Mouse (Mus musculus) heart, adult 2 months (tissue): ENCODE results near the gene Svop. TPM values are rescaled to one million over a fixed set of nuclear protein-coding genes. Genes with fewer than 3 reads are reported as not detected.

Experiments used
- DNase-seq, 2 experiments: peaks; one replicate each; pipeline ENCODE4 v3.0.0; 2021
- H3K27ac ChIP-seq: fragments of 200-600 bp; 2 replicates; pipeline ENCODE4 v1.8.1; 2022
- H3K27me3 ChIP-seq: fragments of 200-500 bp; 2 replicates; pipeline ENCODE4 v1.6.1; 2012; ENCODE audit warnings: mild to moderate bottlenecking, low read length, inconsistent platforms, mixed read lengths; ENCODE audit not compliant: control insufficient read depth, insufficient read depth
- H3K36me3 ChIP-seq: fragments of 200-500 bp; 2 replicates; pipeline ENCODE4 v1.6.1; 2012; ENCODE audit warnings: low read length, inconsistent platforms; ENCODE audit not compliant: control insufficient read depth, insufficient read depth
- H3K4me1 ChIP-seq: fragments of 200-500 bp; 2 replicates; pipeline ENCODE4 v1.6.1; 2011; ENCODE audit warnings: low read length; ENCODE audit not compliant: control insufficient read depth, insufficient read depth
- H3K4me3 ChIP-seq: fragments of 200-600 bp; 2 replicates; pipeline ENCODE4 v1.8.1; 2022
- H3K79me2 ChIP-seq: fragments of 200-500 bp; replicated peaks from 2 replicates; pipeline ENCODE4 v1.6.1; 2012; ENCODE audit warnings: mild to moderate bottlenecking, inconsistent platforms, low read length, moderate library complexity, mixed read lengths; ENCODE audit not compliant: control insufficient read depth, insufficient read depth
- H3K9ac ChIP-seq: fragments of 200-500 bp; 2 replicates; pipeline ENCODE4 v1.6.1; 2012; ENCODE audit warnings: low read depth, mild to moderate bottlenecking, control low read depth, inconsistent platforms, low read length, mixed read lengths
- CTCF ChIP-seq: fragments of 200-600 bp; IDR thresholded peaks from 2 replicates; pipeline ENCODE4 v1.8.1; 2022; ENCODE audit warnings: antibody characterized with exemption, mild to moderate bottlenecking, moderate library complexity
- EP300 ChIP-seq: fragments of 200-500 bp; IDR thresholded peaks from 2 replicates; pipeline ENCODE4 v1.6.1; 2011; ENCODE audit warnings: low read depth, low read length, control low read depth; ENCODE audit not compliant: insufficient read depth
- POLR2A ChIP-seq: fragments of 200-500 bp; IDR thresholded peaks from 2 replicates; pipeline ENCODE4 v1.6.1; 2011; ENCODE audit warnings: mild to moderate bottlenecking, low read depth, low read length, control low read depth; ENCODE audit not compliant: insufficient read depth
- WGBS: fragments of 180-500 bp; shearing (Covaris S2); methylation state at CpG from one replicate; pipeline ENCODE4 v1.1.7; 2018; 5-methylcytosine and 5-hydroxymethylcytosine counted together
- intact Hi-C: fragments of 180-260 bp; cut with DNase I; formaldehyde crosslinking; loops from one replicate; pipeline ENCODE4 v1.15.1; 2025
- polyA plus RNA-seq: library from polyadenylated mRNA; depleted of rRNA; stranded (reverse); fragments of >200 nt; gene quantifications from 2 replicates; pipeline ENCODE4 v1.2.3, GENCODE M21; 2012
- total RNA-seq, 2 experiments: library from RNA; stranded (reverse); gene quantifications; 2 replicates each; pipeline ENCODE4 v1.2.3; 2021

The Svop gene
- total and polyA plus RNA-seq, 3 experiments, result 0.08 TPM; not detected in 2

DNA sequence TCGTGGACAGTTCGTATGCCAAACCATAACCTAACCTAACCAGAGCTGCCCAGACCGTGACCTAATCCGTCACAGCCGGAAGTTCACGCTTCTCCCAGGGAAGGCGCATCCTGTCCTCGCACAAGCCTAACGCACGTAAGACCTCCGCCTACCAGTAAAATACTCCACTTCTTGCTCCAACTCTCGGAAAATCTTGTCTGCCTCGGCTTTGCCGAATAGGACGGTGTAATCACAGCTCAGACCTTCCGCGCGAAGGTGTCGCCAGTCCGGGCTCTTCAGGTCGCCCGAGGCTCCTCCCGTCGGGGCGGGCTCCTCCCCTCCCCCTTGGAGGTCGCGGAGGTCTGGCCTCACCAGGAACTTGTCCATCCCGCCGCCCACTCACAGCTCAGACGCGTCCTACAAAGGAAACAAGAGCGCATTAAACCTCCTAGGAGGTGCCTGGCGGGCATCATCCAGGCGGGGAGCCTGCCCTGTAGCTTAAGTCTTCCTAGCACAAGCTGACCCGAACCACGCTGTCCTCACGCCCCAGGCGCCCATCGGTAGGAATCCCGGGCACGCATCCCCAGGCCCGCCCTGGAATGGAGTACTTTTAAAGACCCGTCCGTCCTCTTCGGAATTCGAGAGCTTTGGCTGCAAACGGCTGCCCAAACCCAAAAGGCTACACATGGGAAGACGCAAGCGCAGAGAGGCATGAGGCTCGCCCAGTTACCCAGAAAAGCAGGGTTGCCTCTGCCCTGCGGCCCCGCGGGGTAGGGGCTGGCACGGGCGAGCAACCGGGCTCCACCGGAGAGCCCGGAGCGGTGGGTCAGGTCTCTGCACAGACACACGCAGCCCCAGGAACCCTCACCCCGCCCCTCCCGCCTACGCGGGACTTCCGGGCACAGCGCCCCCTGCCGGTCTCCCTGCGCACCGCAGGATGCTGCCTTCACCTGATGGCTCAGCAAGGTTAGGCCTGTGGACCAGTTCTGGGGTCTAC lies 36.3 kb upstream of the Svop start, which contains the start of gene Alkbh2:
Gene Alkbh2, minus strand, starts transcription at position 845 of the 976 bp plus-strand sequence.
- Histone ChIP-seq H3K27me3 (no peaks in the 10 kb centered on the region), H3K27ac (peak within 1 kb of the TSS; percentile 93), H3K4me1 (peaks cover 1% of the 10 kb centered on the region; the same call in 1 of the 2 replicates), H3K9ac (peak within 1 kb of the TSS; percentile 77), H3K4me3 (peak within 1 kb of the TSS; percentile 79), H3K36me3 (no peaks in the 10 kb centered on the region), H3K79me2 (no peaks in the 10 kb centered on the region)
- under 1% methylated on average over 69 of the region's 69 CpGs for WGBS
- peak; percentile 83 to 91 for DNase-seq
- intact Hi-C loops, result loop anchor here (2.0 to 10.0 kb wide), 3 partner anchors 27 to 273 kb away; no protein-coding TSS in a partner anchor
- TF ChIP-seq EP300 (0 out of 2 replicates have a peak, but pooled peaks have one; percentile 22), POLR2A (peak; percentile 59), CTCF (no peak)

DNA sequence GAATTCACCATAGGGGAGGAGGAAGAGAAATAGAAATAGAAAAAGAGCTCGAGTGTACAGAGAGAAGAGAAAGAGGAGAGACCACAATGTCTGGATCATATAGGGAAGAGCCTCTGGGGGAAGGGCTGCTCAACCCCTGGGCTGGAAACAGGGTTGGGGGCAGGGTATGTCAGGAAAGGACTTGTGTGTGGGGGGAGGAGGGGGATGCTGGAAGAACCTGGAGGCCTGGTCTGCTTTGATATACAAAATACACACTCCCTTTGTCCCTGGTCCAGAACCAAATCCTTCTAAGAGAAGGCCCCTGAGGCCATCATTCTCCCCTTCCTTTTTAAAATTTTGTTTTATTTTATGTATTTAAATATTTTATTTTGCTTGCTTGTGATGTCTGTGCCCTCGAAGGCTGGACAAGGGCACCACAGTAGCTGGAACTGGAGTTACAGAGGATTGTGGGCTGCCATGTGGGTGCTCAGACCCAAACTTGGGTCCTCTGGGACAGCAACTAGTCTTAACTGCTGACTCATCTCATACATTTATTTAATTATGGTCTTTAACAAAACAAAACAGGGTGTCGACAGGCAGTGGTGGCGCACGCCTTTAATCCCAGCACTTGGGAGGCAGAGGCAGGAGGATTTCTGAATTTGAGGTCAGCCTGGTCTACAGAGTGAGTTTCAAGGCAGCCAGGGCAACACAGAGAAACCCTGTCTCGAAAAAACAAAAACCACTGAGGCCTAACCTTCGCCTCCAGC lies 35.3 kb upstream of the Svop start:
- H3K4me3 ChIP-seq, result peak overlapping the region; percentile 79; the same call in 1 of the 2 replicates
- H3K9ac ChIP-seq, result no peak overlapping the region
- H3K36me3 ChIP-seq, result no peaks in the 10 kb centered on the region
- H3K4me1 ChIP-seq, result peaks cover 1% of the 10 kb centered on the region; the same call in 1 of the 2 replicates
- H3K79me2 ChIP-seq, result no peaks in the 10 kb centered on the region
- TF ChIP-seq EP300, result no peak
- peak overlapping the region; percentile 93; the same call in 1 of the 2 replicates for H3K27ac ChIP-seq
- H3K27me3 ChIP-seq, result no peaks in the 10 kb centered on the region
- WGBS, result 86% methylated on average over 7 of the region's 7 CpGs
- DNase-seq, result no peak
- intact Hi-C loops, result loop anchor here (2.0 to 10.0 kb wide), 3 partner anchors 26 to 272 kb away; no protein-coding TSS in a partner anchor

DNA sequence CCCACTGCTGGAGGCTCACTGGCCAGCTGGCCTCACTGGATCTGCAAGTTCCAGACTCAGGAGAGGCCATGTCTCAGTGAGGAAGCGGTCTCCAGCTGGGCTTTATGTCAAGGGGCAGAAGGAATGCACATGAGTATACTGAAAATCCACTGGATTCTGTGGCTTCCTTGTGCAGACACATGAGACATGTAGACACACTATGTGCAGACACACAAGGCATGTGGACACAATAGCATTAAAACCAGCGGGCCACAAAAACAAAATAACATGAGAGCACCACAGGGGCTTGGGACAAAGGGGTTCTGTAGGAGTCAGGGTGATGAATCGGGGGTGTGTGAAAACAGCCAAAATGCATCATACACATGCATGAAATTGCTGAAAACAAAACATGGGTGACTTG lies 34.6 kb upstream of the Svop start:
- Histone ChIP-seq H3K36me3 (no peaks in the 10 kb centered on the region), H3K4me3 (no peak overlapping the region), H3K27ac (no peak overlapping the region), H3K79me2 (no peaks in the 10 kb centered on the region), H3K4me1 (peaks cover 1% of the 10 kb centered on the region; the same call in 1 of the 2 replicates), H3K9ac (no peak overlapping the region), H3K27me3 (no peaks in the 10 kb centered on the region)
- 84% methylated on average over 3 of the region's 3 CpGs for WGBS
- intact Hi-C loops, result loop anchor here (2.0 to 10.0 kb wide), 3 partner anchors 25 to 271 kb away; no protein-coding TSS in a partner anchor
- no peak for DNase-seq
- TF ChIP-seq POLR2A (no peak), EP300 (no peak), CTCF (no peak)

DNA sequence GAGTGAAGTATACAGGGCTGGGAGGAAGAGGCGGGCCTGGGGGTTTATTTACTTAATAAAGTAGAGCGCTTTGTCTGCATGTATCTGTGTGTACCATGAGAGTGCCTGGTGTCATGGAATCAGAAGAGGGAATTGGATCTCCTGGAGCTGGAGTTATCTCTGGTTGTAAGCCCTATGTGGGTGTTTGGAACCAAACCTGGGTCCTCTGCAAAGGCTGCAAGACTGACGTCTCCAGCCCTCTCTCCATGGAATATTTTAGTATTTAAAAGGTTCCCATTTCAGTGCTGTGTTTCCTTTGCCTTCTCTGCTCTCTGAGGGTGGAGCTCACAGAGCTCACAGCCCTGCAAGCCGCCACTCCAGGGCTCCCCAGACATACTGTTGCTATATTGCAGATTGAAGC lies 28.4 kb upstream of the Svop start:
- intact Hi-C loops, result loop anchor here (10.0 kb wide), 1 partner anchor 265 kb away; no protein-coding TSS in a partner anchor
- H3K36me3 ChIP-seq, result no peaks in the 10 kb centered on the region
- WGBS, result 88% methylated on average over 4 of the region's 4 CpGs

DNA sequence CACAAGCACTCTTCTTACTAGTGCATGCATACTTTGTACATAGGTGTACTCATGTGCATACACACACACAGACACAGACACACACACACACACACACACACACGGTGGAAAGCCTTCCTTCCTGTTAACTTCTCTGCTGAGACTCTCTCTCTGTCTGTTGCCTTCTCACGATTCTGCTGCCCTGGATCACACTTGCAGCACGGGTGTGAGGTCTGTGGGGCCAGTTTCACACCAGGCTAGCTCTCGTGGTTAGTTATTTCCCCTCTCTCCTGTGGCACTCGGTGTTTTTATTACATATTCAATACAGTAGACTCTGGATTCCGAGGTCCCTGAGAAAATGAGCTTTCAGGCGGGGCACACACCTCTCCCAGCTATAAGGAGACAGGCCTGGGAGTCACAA lies 25.2 kb upstream of the Svop start:
- intact Hi-C loops, result no loop called here
- Histone ChIP-seq H3K4me3 (no peak overlapping the region), H3K9ac (no peak overlapping the region), H3K4me1 (no peaks in the 10 kb centered on the region), H3K79me2 (peaks cover 2% of the 10 kb centered on the region; the same call in 1 of the 2 replicates), H3K27ac (no peak overlapping the region), H3K27me3 (no peaks in the 10 kb centered on the region), H3K36me3 (no peaks in the 10 kb centered on the region)
- DNase-seq, result no peak
- no peak for TF ChIP-seq POLR2A
- TF ChIP-seq EP300, result no peak
- TF ChIP-seq CTCF, result no peak
- 77% methylated on average over 7 of the region's 7 CpGs for WGBS

More for the DNA sequence above, 28.4 kb upstream of the Svop start:
- Histone ChIP-seq H3K27ac (no peak overlapping the region), H3K9ac (no peak overlapping the region), H3K4me1 (no peaks in the 10 kb centered on the region), H3K4me3 (no peak overlapping the region), H3K27me3 (no peaks in the 10 kb centered on the region), H3K79me2 (peaks cover 2% of the 10 kb centered on the region; the same call in 1 of the 2 replicates)
- no peak for DNase-seq
- no peak for TF ChIP-seq CTCF
- no peak for TF ChIP-seq POLR2A
- no peak for TF ChIP-seq EP300

DNA sequence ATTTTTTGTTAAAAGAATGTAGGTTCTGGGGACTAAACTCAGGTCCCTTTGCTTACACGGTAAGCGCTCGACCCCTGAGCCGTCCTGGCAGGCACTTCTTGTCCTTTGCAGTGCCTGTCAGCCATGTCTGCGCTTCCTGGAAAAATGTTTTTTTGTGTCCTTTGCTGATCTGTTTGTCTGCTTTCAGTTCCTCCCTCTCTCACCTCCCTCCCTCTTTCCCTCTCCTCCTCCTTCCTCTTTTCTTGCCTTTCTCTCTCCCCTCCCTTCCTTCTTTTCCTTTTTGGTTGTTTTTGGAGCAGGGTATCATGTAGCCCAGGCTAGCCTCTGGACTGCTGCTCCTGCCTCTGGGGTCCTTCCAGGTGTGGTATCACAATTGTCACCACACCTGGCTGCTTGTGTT lies 23.7 kb upstream of the Svop start:
- no peaks in the 10 kb centered on the region for H3K27me3 ChIP-seq
- no peak overlapping the region for H3K9ac ChIP-seq
- H3K27ac ChIP-seq, result no peak overlapping the region
- WGBS, result 72% methylated on average over 5 of the region's 5 CpGs
- intact Hi-C loops, result no loop called here
- peaks cover 2% of the 10 kb centered on the region; the same call in 1 of the 2 replicates for H3K79me2 ChIP-seq
- H3K36me3 ChIP-seq, result no peaks in the 10 kb centered on the region
- no peak for TF ChIP-seq EP300
- no peak for TF ChIP-seq POLR2A
- TF ChIP-seq CTCF, result no peak
- no peak overlapping the region for H3K4me3 ChIP-seq
- no peak for DNase-seq
- no peaks in the 10 kb centered on the region for H3K4me1 ChIP-seq
